Mouse (Mus musculus): ENCODE measurements around the gene Cntnap2.

DNA sequence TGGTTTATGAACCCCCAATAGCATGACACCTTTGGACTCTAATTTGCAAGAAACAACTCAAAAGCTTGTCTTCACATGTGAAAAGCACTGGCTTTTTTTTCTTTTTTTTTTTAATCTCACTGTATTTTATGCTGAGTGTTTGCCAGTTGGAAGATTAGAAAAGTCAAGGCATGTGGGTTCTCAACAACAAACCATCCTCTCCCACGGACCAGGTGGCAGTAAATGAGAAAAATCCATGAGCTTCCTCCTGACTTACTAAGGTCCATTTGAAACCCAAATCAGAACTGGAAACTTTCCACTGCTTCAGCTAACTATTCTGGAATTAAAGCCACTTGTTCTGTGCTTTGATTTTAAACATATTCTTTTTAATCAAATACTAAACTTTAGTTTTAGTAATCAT, 784.6 kb downstream of the Cntnap2 start:
- TF ChIP-seq REST (IDR thresholded peaks at IDR 0.05; ENCODE audit: insufficient read depth, insufficient read length), result no peak
- TF ChIP-seq MYOD1 (IDR thresholded peaks at IDR 0.05; ENCODE audit: control insufficient read depth in 1 of 3, insufficient read length in 2 of 3, low read depth in 2 of 3), result no peak
- no peak for TF ChIP-seq MAX (IDR thresholded peaks at IDR 0.05; ENCODE audit: low read depth)
- no peak for TF ChIP-seq POLR2A (IDR thresholded peaks at IDR 0.05; ENCODE audit: insufficient read length, low read depth)
- TF ChIP-seq USF1 (IDR thresholded peaks at IDR 0.05; ENCODE audit: low read depth), result no peak
- TF ChIP-seq E2F4 (IDR thresholded peaks at IDR 0.05; ENCODE audit: insufficient read depth), result no peak
- no peak for TF ChIP-seq POLR2AphosphoS2 (IDR thresholded peaks at IDR 0.05; ENCODE audit: insufficient read length, low read depth)
- no peak for TF ChIP-seq TCF12 (IDR thresholded peaks at IDR 0.05; ENCODE audit: insufficient read depth, poor library complexity, severe bottlenecking)
